In the genomic region with DNA sequence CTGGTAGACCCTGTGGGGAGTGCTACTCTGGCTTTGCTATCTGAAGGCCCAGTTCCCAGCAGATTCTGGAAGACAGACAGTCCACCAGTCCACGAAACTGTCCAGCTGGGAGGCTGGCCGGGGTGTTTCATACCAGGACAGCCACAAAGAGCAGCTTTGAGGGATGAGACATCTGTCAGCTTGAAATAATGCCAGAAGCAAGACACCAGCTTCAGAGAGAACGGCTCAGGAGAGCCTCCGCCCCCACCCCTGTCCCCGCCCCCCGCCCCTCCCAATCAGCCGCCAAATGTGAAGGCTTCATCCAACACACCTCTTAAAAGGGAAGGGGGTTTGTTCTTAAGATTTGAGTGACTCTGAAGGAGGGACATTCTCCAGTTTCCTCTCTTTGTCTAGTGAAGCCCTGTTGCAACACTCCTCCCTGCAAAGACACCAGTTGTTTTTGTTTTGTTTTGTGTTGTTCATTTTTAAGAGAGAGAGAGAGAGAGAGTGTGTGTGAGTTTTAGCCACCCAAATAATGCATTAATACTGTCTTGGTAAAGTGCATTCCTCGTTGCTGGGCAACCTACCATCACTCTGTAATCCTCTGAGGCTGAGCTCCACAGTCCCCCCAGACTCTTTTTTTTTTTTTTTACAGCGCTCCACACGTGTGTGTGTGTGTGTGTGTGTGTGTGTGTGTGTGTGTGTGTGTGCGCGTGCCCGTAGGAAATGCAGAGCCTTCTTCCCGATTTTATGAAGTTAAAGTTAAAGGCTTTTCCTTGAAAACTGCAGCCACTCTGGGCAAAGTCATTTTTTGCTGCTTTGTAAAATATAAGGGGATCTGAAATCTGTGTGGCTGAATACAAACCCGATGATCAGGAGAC, we compare ENCODE assay signal across 8 mouse cellular contexts.
DNase-seq lines count a peak whose midpoint lies in the region; ATAC-seq and TF ChIP-seq lines count a peak whose summit lies in the region.

No protein-coding gene starts in this region.

- peak overlapping the region; percentile 34 for H3K4me2 ChIP-seq in embryonic facial prominence, embryonic 15.5 days (replicated peaks)
- peak overlapping the region; percentile 33 for H3K4me2 ChIP-seq in midbrain, postnatal 0 days (ENCODE audit: low read depth, low read length, poor library complexity, severe bottlenecking)

- peak; percentile 18 for DNase-seq in right cerebral cortex, adult 18-20 months
- no peak for DNase-seq in right cerebral cortex, postnatal 25 days
- peak; percentile 57 to 65 for DNase-seq in heart, postnatal 10 days
- peak; percentile 34 to 36 for DNase-seq in left cerebral cortex, postnatal 14 days (ENCODE audit: low spot score in 2 of 2)
- peak; percentile 80 for DNase-seq in midbrain, postnatal 0 days (ENCODE audit: low spot score)
- DNase-seq in spleen, postnatal 10 days (ENCODE audit: low spot score in 2 of 2) = no peak
- DNase-seq in urinary bladder, postnatal 25 days (ENCODE audit: low spot score) = no peak

- H3K4me3 ChIP-seq in embryonic facial prominence, embryonic 15.5 days (replicated peaks) = 0 out of 2 replicates have a peak overlapping the region, but pooled peaks have one; percentile 3
- H3K4me3 ChIP-seq in midbrain, postnatal 0 days (ENCODE audit: low read depth, low read length) = no peak overlapping the region

- H3K9me3 ChIP-seq in embryonic facial prominence, embryonic 15.5 days (replicated peaks) = no peaks in the 10 kb centered on the region
- no peaks in the 10 kb centered on the region for H3K9me3 ChIP-seq in midbrain, postnatal 0 days (ENCODE audit: low read length)

- H3K4me1 ChIP-seq in embryonic facial prominence, embryonic 15.5 days = peaks cover 33% of the 10 kb centered on the region
- 0 out of 2 replicates have a peak, but pooled peaks cover 6% of the 10 kb centered on the region for H3K4me1 ChIP-seq in midbrain, postnatal 0 days (ENCODE audit: insufficient read depth, low read length)

- no peaks in the 10 kb centered on the region for H3K36me3 ChIP-seq in embryonic facial prominence, embryonic 15.5 days
- H3K36me3 ChIP-seq in midbrain, postnatal 0 days (ENCODE audit: insufficient read depth, low read length) = no peaks in the 10 kb centered on the region

- peak; percentile 58 for ATAC-seq in embryonic facial prominence, embryonic 15.5 days (ENCODE audit: insufficient number of reproducible peaks, low FRiP score, low TSS enrichment, low read depth)
- ATAC-seq in midbrain, postnatal 0 days (ENCODE audit: low FRiP score) = peak; percentile 49; the same call in 1 of the 2 replicates

- WGBS in embryonic facial prominence, embryonic 15.5 days = 4% methylated on average over 15 of the region's 15 CpGs
- WGBS in midbrain, postnatal 0 days = 1% methylated on average over 15 of the region's 15 CpGs

- intact Hi-C loops in heart, postnatal 10 days (cut with DNase I) = no loop called here
- intact Hi-C loops in left cerebral cortex, postnatal 14 days (cut with DNase I) = loop anchor here (5.0 kb wide), 1 partner anchor 99 kb away; no protein-coding TSS in a partner anchor

- TF ChIP-seq CTCF in midbrain, postnatal 0 days (IDR thresholded peaks at IDR 0.05) = no peak

- H3K27me3 ChIP-seq in embryonic facial prominence, embryonic 15.5 days = no peaks in the 10 kb centered on the region
- no peaks in the 10 kb centered on the region for H3K27me3 ChIP-seq in midbrain, postnatal 0 days (ENCODE audit: insufficient read depth, low read length)

- peak overlapping the region; percentile 63 for H3K27ac ChIP-seq in embryonic facial prominence, embryonic 15.5 days (replicated peaks)
- H3K27ac ChIP-seq in midbrain, postnatal 0 days (ENCODE audit: low read depth, low read length) = peak overlapping the region; percentile 26; the same call in 1 of the 2 replicates

- no peak overlapping the region for H3K9ac ChIP-seq in embryonic facial prominence, embryonic 15.5 days
- no peak overlapping the region for H3K9ac ChIP-seq in midbrain, postnatal 0 days (replicated peaks; ENCODE audit: low read length, poor library complexity, severe bottlenecking)

Comparison
In these comparisons a context has a peak if more than half of its experiments do, and no peak if none do; other contexts are left out.
1. DNase-seq: peak in right cerebral cortex, adult 18-20 months (single experiment), heart, postnatal 10 days (2 of 2), left cerebral cortex, postnatal 14 days (2 of 2) and midbrain, postnatal 0 days (single experiment); none in right cerebral cortex, postnatal 25 days (single experiment), spleen, postnatal 10 days (0 of 2) and urinary bladder, postnatal 25 days (single experiment).